In the genomic region with DNA sequence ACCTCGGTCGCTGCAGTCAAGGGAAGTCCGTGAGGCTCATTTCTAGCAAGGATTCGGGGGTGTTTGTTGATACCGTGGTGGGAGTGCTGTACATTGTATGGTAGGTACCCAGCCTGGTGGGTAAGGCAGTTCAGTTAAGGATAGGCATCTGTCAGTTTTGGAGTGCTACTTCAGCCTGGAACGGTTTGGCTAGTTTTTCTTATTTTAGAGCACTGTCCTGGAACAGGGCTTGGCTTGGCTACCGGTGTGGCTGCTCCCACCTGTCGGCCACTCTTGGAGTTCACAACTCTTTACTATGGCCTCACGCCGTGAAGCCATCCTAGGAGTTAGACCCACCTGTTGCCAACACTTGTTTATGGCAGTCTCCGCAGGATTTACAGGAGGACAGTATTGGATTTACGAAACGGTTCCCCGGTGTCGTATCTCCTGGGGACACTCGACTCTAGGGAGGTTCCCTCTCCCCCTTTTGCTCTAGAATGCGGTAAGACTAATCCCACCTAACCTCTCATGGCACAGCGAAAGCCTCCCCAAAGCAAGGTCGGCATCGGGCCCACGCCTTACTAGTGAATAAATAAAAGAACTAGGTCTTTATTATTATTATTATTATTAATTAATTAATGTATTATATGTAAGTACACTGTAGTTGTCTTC, we compare ENCODE assay signal across 7 mouse cellular contexts. TPM values are rescaled to one million over a fixed set of nuclear protein-coding genes. Genes with fewer than 3 reads are reported as not detected.
DNase-seq lines count a peak whose midpoint lies in the region; ATAC-seq and TF ChIP-seq lines count a peak whose summit lies in the region.

No protein-coding gene starts in this region.

- in situ Hi-C loops in ES-E14 (cut with MboI; ENCODE audit: low sequenced_read_pairs in 2 of 2, unreplicated experiment in 2 of 2), result no loop called here

- no peaks in the 10 kb centered on the region for H3K27me3 ChIP-seq in embryonic facial prominence, embryonic 15.5 days
- H3K27me3 ChIP-seq in splenic B cell, adult 2 months (ENCODE audit: control insufficient read depth, insufficient read depth, low read length, poor library complexity, severe bottlenecking), result no peaks in the 10 kb centered on the region

- 3% methylated on average over 21 of the region's 21 CpGs for WGBS in embryonic facial prominence, embryonic 15.5 days

- DNase-seq in ES-E14 (ENCODE audit: low read depth, low spot score), result no peak
- peak; percentile 49 for DNase-seq in adrenal gland, postnatal 14 days
- peak; percentile 4 for DNase-seq in heart, postnatal 25 days (ENCODE audit: low spot score)
- peak; percentile 38 for DNase-seq in layer of hippocampus, adult 9-11 months
- DNase-seq in mesoderm, embryonic 11.5 days (ENCODE audit: low read depth, low spot score), result peak; percentile 13
- DNase-seq in splenic B cell, adult 2 months (ENCODE audit: low read depth, low spot score), result peak; percentile 39

- intact Hi-C loops in heart, postnatal 25 days (cut with DNase I), result loop anchor here (5.0 kb wide), 1 partner anchor 142 kb away; no protein-coding TSS in a partner anchor

- peak overlapping the region; percentile 87 to 100 for H3K4me3 ChIP-seq in ES-E14 (ENCODE audit: insufficient read depth in 1 of 2, low read depth in 1 of 2, low read length in 2 of 2, poor library complexity in 1 of 2, severe bottlenecking in 1 of 2)
- H3K4me3 ChIP-seq in embryonic facial prominence, embryonic 15.5 days (replicated peaks), result peak overlapping the region; percentile 83

- ATAC-seq in embryonic facial prominence, embryonic 15.5 days (ENCODE audit: insufficient number of reproducible peaks, low FRiP score, low TSS enrichment, low read depth), result no peak

- H3K4me1 ChIP-seq in ES-E14 (ENCODE audit: control insufficient read depth in 2 of 2, insufficient read depth in 2 of 2, low read length in 2 of 2, poor library complexity in 1 of 2), result peaks cover 2 to 3% of the 10 kb centered on the region in 2 experiments; a peak in 2 of 4 replicates
- H3K4me1 ChIP-seq in embryonic facial prominence, embryonic 15.5 days, result peaks cover 28% of the 10 kb centered on the region

- H3K9ac ChIP-seq in ES-E14 (ENCODE audit: insufficient read depth, low read depth, low read length, poor library complexity, severe bottlenecking), result peak overlapping the region; percentile 90
- H3K9ac ChIP-seq in embryonic facial prominence, embryonic 15.5 days, result peak overlapping the region; percentile 62

- peak overlapping the region; percentile 72; the same call in 1 of the 2 replicates for H3K27ac ChIP-seq in ES-E14 (ENCODE audit: insufficient read depth, low read depth, low read length, poor library complexity, severe bottlenecking)
- peak overlapping the region; percentile 100 for H3K27ac ChIP-seq in embryonic facial prominence, embryonic 15.5 days (replicated peaks)

- no peaks in the 10 kb centered on the region for H3K36me3 ChIP-seq in ES-E14 (ENCODE audit: control insufficient read depth, insufficient read depth, low read length, poor library complexity, severe bottlenecking)
- no peaks in the 10 kb centered on the region for H3K36me3 ChIP-seq in embryonic facial prominence, embryonic 15.5 days
- no peaks in the 10 kb centered on the region for H3K36me3 ChIP-seq in splenic B cell, adult 2 months (ENCODE audit: control insufficient read depth, insufficient read depth, low read length, poor library complexity, severe bottlenecking)

- no peaks in the 10 kb centered on the region for H3K9me3 ChIP-seq in ES-E14 (ENCODE audit: control insufficient read depth, insufficient read depth, low read depth, low read length)
- no peaks in the 10 kb centered on the region for H3K9me3 ChIP-seq in embryonic facial prominence, embryonic 15.5 days (replicated peaks)

- peak overlapping the region; percentile 77 for H3K4me2 ChIP-seq in embryonic facial prominence, embryonic 15.5 days (replicated peaks)

TF ChIP-seq in ES-E14, 5 proteins besides CTCF, POLR2A, EP300 and RAD21:
- TF ChIP-seq MAFK (IDR thresholded peaks at IDR 0.05; ENCODE audit: insufficient read depth, low read depth, low read length) (no peak), ZC3H11A (IDR thresholded peaks at IDR 0.05; ENCODE audit: borderline replicate concordance, low read depth, low read length) (no peak), ZNF384 (IDR thresholded peaks at IDR 0.05; ENCODE audit: low read depth, low read length) (no peak), HCFC1 (IDR thresholded peaks at IDR 0.05; ENCODE audit: borderline replicate concordance, insufficient read depth, low read length) (no peak), CHD2 (IDR thresholded peaks at IDR 0.05; ENCODE audit: low read depth, low read length) (no peak)

RNA-seq across cellular contexts. Expression of a gene that starts 2.5 kb away (rescaled TPM):
- 78.3 and 88.1 TPM in 2 replicates for total RNA-seq in ES-E14 (2012; rRNA removed)
- total RNA-seq in adrenal gland, postnatal 14 days (2021), result 50.6 and 55.0 TPM in 2 replicates
- 28.0 and 32.8 TPM in 2 replicates for polyA plus RNA-seq in embryonic facial prominence, embryonic 15.5 days (2015; fragmentation: Nextera tagmentation; extraction: Ambion mirVana)
- total RNA-seq in heart, postnatal 25 days (2021), result 10 to 100 TPM; 27.0 to 31.7 TPM

RNA-seq across cellular contexts. Expression of a gene that starts 56.2 kb away (rescaled TPM):
- total RNA-seq in ES-E14 (2012; rRNA removed), result 122 and 211 TPM in 2 replicates
- 97.2 and 118 TPM in 2 replicates for total RNA-seq in adrenal gland, postnatal 14 days (2021)
- 72.5 and 78.0 TPM in 2 replicates for polyA plus RNA-seq in embryonic facial prominence, embryonic 15.5 days (2015; fragmentation: Nextera tagmentation; extraction: Ambion mirVana)
- 10 to 100 TPM; 43.7 to 46.0 TPM for total RNA-seq in heart, postnatal 25 days (2021)
